Mouse (Mus musculus) limb, embryonic 14.5 days (tissue): ENCODE data around the gene Lman2. TPM values are rescaled to one million over a fixed set of nuclear protein-coding genes. Genes with fewer than 3 reads are reported as not detected.

Source experiments
- ATAC-seq: fragments of 200-750 bp; cut with Nextera tagmentation; 2 replicates; pipeline ENCODE4 v1.8.0; 2017; ENCODE audit warnings: low read depth, moderate number of reproducible peaks, moderate TSS enrichment; ENCODE audit not compliant: low FRiP score
- DNase-seq: peaks from one replicate; pipeline ENCODE4 v3.0.0-alpha.2; 2015; ENCODE audit warnings: low spot score
- H3K27ac ChIP-seq: fragments of 300-500 bp; sonication (generic); replicated peaks from 2 replicates; pipeline ENCODE4 v1.5.1; 2014; ENCODE audit warnings: low read depth, mild to moderate bottlenecking, low read length, moderate library complexity, mixed read lengths
- H3K27me3 ChIP-seq: fragments of 300-500 bp; sonication (generic); 2 replicates; pipeline ENCODE4 v1.6.1; 2014; ENCODE audit warnings: low read length, mixed read lengths; ENCODE audit not compliant: control insufficient read depth, insufficient read depth
- H3K36me3 ChIP-seq: fragments of 300-500 bp; sonication (generic); 2 replicates; pipeline ENCODE4 v1.6.1; 2014; ENCODE audit warnings: mild to moderate bottlenecking, low read length, moderate library complexity, mixed read lengths; ENCODE audit not compliant: control insufficient read depth, insufficient read depth
- H3K4me1 ChIP-seq: fragments of 300-500 bp; sonication (generic); 2 replicates; pipeline ENCODE4 v1.6.1; 2014; ENCODE audit warnings: antibody characterized with exemption, low read length, mixed read lengths; ENCODE audit not compliant: control insufficient read depth, insufficient read depth
- H3K4me2 ChIP-seq: fragments of 300-500 bp; sonication (generic); replicated peaks from 2 replicates; pipeline ENCODE4 v1.6.1; 2014; ENCODE audit warnings: low read depth, mild to moderate bottlenecking, low read length, moderate library complexity; ENCODE audit not compliant: severe bottlenecking
- H3K4me3 ChIP-seq: fragments of 300-500 bp; sonication (generic); replicated peaks from 2 replicates; pipeline ENCODE4 v1.5.1; 2014; ENCODE audit warnings: low read length
- H3K9ac ChIP-seq: fragments of 300-500 bp; sonication (generic); 2 replicates; pipeline ENCODE4 v1.6.1; 2014; ENCODE audit warnings: mild to moderate bottlenecking, low read depth, low read length, moderate library complexity; ENCODE audit not compliant: severe bottlenecking
- H3K9me3 ChIP-seq: fragments of 300-500 bp; sonication (generic); 2 replicates; pipeline ENCODE4 v1.6.1; 2016; ENCODE audit warnings: low read length; ENCODE audit not compliant: control insufficient read depth
- POLR2A ChIP-seq: fragments of 200-500 bp; IDR thresholded peaks from 2 replicates; pipeline ENCODE4 v1.8.0; 2012; ENCODE audit warnings: inconsistent platforms, mild to moderate bottlenecking, moderate library complexity, borderline replicate concordance; ENCODE audit not compliant: insufficient read depth, insufficient read length; ENCODE audit errors: extremely low read depth
- WGBS: fragments of 180-500 bp; shearing (Covaris S2); extraction: QIAGEN DNeasy Blood & Tissue Kit; methylation state at CpG from one replicate; pipeline ENCODE4 v1.1.7; 2014; 5-methylcytosine and 5-hydroxymethylcytosine counted together
- polyA plus RNA-seq, 2 experiments: library from polyadenylated mRNA; depleted of rRNA in 1 of 2; stranded (reverse) in 1 of 2; unstranded in 1 of 2; fragments of >200 nt; fragmentation: Nextera tagmentation in 1 of 2; extraction: Ambion mirVana in 1 of 2; gene quantifications; 2 replicates each; pipeline versions ENCODE4 v1.2.1 to v1.2.3; 2012 to 2014

Lman2 gene
- polyA plus RNA-seq, 2 experiments: 84.4 to 101 TPM

DNA sequence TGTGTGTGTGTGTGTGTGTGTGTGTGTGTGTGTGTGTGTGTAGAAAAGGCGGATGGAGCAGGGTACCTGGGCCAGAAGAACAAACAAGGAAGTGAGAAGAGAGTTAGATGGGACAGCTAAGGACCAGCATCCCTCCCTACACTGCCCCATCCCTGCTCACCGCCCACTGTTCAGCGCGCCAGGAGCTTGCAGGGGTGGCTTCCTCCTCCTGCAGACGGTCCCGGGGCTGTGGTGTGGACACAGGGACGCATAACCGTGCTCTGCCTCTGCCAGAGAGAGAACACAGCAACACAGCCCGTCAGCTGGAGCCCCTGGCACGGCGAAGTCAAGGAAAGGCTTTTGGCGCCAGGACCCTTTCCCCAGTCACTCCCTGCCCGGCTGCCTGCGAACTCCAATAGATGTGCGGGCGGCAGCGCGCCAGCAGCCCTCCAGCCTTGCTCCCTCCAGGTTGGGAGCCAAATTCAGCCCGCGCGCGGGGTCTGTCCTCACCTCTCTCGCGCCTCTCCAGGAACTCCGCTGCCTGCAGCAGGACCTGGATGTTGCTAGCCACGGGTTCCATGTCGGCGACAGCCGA lies 33.4 kb downstream of the Lman2 start:
- ATAC-seq: peak; percentile 39; the same call in 1 of the 2 replicates
- 0 out of 2 replicates have a peak overlapping the region, but pooled peaks have one; percentile 62 for H3K27ac ChIP-seq
- peak; percentile 38 for DNase-seq
- H3K4me2 ChIP-seq: peak overlapping the region; percentile 91
- H3K9ac ChIP-seq: peak overlapping the region; percentile 65
- H3K9me3 ChIP-seq: no peaks in the 10 kb centered on the region
- peaks cover 27% of the 10 kb centered on the region for H3K4me1 ChIP-seq
- H3K4me3 ChIP-seq: peak overlapping the region; percentile 77
- no peak for TF ChIP-seq POLR2A
- no peaks in the 10 kb centered on the region for H3K27me3 ChIP-seq
- WGBS: under 1% methylated on average over 27 of the region's 29 CpGs
- peaks cover 19% of the 10 kb centered on the region for H3K36me3 ChIP-seq

DNA sequence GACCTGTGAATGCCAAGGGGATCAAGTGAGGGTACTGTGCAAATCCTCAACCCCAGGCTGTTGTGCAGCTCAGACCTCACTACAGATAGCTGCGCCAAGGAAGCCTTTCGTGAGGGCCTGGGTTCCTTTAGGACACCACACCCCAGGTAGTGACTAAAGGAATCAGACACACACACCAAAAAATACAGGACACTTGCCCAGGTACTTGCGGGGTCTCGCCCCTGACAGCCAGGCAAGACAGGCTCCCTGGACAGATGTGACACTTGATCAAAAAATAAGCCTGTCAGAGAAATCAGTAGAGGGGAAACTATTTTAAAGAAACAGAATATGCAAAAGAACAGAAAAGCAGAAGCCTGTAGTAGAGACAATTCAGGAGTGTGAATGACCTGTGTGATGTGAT lies 33.9 kb downstream of the Lman2 start:
- Histone ChIP-seq H3K4me1 (peaks cover 27% of the 10 kb centered on the region), H3K4me3 (peak overlapping the region; percentile 77), H3K4me2 (peak overlapping the region; percentile 91), H3K27me3 (no peaks in the 10 kb centered on the region), H3K36me3 (peaks cover 24% of the 10 kb centered on the region), H3K9ac (peak overlapping the region; percentile 65), H3K27ac (no peak overlapping the region), H3K9me3 (no peaks in the 10 kb centered on the region)
- ATAC-seq (no peak), DNase-seq (no peak)
- 82% methylated on average over 4 of the region's 4 CpGs for WGBS
- no peak for TF ChIP-seq POLR2A

DNA sequence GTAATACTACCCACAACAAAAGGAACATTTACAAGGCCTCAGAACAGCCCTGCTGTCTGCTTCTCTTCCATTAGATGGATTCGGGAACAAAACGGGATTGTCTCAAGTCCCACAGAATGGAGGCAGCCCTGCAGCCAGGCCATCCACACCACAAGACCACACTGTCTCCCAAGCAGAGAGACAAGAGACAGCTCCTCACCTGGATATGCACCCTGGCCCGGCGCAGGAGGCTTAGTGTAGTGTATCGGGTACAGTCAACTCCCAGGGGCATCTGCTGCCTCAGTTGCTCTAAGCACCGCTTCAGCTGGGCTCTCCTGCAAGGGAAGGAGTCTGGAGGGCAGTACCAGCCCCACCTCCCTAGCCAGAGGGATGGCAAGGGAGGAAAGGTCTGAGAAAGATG lies 34.4 kb downstream of the Lman2 start:
- peaks cover 29% of the 10 kb centered on the region for H3K36me3 ChIP-seq
- peak overlapping the region; percentile 77 for H3K4me3 ChIP-seq
- no peaks in the 10 kb centered on the region for H3K9me3 ChIP-seq
- peak overlapping the region; percentile 65 for H3K9ac ChIP-seq
- 80% methylated on average over 6 of the region's 6 CpGs for WGBS
- DNase-seq (no peak), ATAC-seq (no peak)
- no peak overlapping the region for H3K27ac ChIP-seq
- H3K27me3 ChIP-seq: no peaks in the 10 kb centered on the region
- TF ChIP-seq POLR2A: no peak
- peak overlapping the region; percentile 91 for H3K4me2 ChIP-seq
- peaks cover 31% of the 10 kb centered on the region for H3K4me1 ChIP-seq

DNA sequence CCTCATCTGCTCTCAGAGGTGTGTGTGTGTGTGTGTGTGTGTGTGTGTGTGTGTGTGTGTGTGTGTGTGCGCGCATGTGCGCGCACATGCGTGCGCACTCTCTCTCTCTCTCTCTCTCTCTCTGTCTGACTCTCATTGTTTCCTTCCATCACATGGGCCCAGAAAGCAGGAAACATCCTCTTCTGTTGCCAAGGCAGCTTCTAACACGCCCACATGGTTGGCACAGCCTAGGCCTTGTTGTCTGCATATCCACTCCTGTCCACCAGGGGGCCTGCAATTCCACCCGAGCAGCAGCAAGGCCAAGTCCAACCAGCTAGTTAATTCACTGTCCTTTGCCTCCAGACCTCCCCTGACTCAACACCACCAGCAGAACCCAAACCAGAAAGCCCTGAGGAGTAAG lies 35.0 kb downstream of the Lman2 start:
- Histone ChIP-seq H3K36me3 (peaks cover 33% of the 10 kb centered on the region), H3K27me3 (no peaks in the 10 kb centered on the region), H3K27ac (no peak overlapping the region), H3K4me2 (peak overlapping the region; percentile 91), H3K9ac (no peak overlapping the region; the same call in 1 of the 2 replicates), H3K4me1 (peaks cover 36% of the 10 kb centered on the region), H3K4me3 (peak overlapping the region; percentile 77; the same call in 1 of the 2 replicates), H3K9me3 (no peaks in the 10 kb centered on the region)
- WGBS: 49% methylated on average over 8 of the region's 8 CpGs
- TF ChIP-seq POLR2A: no peak
- DNase-seq (peak; percentile 77), ATAC-seq (no peak)

DNA sequence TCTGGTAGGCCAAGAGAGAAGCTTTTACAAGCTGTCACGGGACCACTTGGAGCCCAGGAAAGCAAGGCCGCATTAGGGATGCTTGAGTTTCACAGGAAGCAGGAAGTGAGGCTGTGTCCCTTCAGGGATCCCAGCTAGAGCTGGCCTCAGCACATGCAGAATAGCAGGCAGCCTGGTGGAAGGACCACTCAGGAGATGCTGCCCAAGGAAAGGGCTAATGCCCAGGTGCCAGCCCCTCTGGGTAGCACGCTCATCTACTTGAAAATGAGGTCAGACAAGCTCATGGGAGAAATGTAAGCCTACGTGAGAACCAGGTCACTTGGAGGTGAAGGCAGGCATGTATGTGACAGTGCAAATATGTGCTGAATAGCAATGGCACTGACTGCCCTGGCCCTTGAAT lies 35.4 kb downstream of the Lman2 start:
- Histone ChIP-seq H3K27ac (no peak overlapping the region), H3K4me3 (no peak overlapping the region), H3K4me1 (peaks cover 36% of the 10 kb centered on the region), H3K36me3 (peaks cover 33% of the 10 kb centered on the region), H3K27me3 (no peaks in the 10 kb centered on the region), H3K4me2 (no peak overlapping the region), H3K9me3 (no peaks in the 10 kb centered on the region), H3K9ac (no peak overlapping the region)
- no peak for TF ChIP-seq POLR2A
- DNase-seq (no peak), ATAC-seq (no peak)
- 50% methylated on average over 4 of the region's 4 CpGs for WGBS
